Comparison of ENCODE assay signal across 10 mouse cellular contexts in the genomic region with DNA sequence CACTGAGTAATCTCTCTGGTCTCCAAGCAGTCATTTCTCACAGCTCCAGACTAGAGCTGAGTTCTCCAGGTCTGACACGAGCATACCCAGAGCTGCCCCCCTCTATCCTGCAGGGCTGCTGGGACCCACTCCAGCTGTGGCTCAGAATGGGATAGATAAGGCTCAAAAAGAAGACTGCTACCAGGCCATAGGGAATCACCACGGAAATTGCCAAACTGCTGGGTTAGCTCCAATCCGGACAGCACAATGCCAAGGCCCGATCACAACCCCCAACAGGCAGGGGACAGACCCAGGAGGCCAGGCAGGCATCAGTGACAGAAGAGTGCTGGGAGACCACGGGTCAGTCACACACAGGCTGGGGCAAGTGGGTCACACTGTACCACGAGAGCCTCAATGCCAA. TPM values are rescaled to one million over a fixed set of nuclear protein-coding genes. Genes with fewer than 3 reads are reported as not detected.
DNase-seq lines count a peak whose midpoint lies in the region; ATAC-seq lines count a peak whose summit lies in the region.
"Had no signal": no experiment of that assay in that cellular context is flagged by ENCODE, and none has a peak within 500 bp of the region (broad histone marks: within the 10 kb centered on the region; RNA-seq: fewer than 3 reads in every experiment).

No protein-coding gene starts in this region.

- no peak overlapping the region for H3K4me3 ChIP-seq in kidney, embryonic 15.5 days (replicated peaks)
- H3K4me3 ChIP-seq: left cerebral cortex, adult 2 months had no signal

- no peak overlapping the region for H3K9ac ChIP-seq in kidney, embryonic 15.5 days

- H3K27ac ChIP-seq in kidney, embryonic 15.5 days: 0 out of 2 replicates have a peak overlapping the region, but pooled peaks have one; percentile 14
- H3K27ac ChIP-seq: left cerebral cortex, adult 2 months had no signal

- H3K4me2 ChIP-seq in kidney, embryonic 15.5 days: no peak overlapping the region

- ATAC-seq in kidney, embryonic 15.5 days (replicated peaks; ENCODE audit: low FRiP score): no peak

- H3K36me3 ChIP-seq in kidney, embryonic 15.5 days: no peaks in the 10 kb centered on the region

- 58% methylated on average over 6 of the region's 6 CpGs for WGBS in kidney, embryonic 15.5 days

- H3K9me3 ChIP-seq in kidney, embryonic 15.5 days (replicated peaks): no peaks in the 10 kb centered on the region

- peaks cover 33% of the 10 kb centered on the region for H3K4me1 ChIP-seq in kidney, embryonic 15.5 days

- DNase-seq in adrenal gland, adult 2 months: peak; percentile 60
- DNase-seq in adrenal gland, adult 18-20 months (ENCODE audit: low spot score in 2 of 2): no peak
- no peak for DNase-seq in kidney, adult 18-20 months
- DNase-seq in ovary, postnatal 36 days (ENCODE audit: low spot score): peak; percentile 26
- DNase-seq in ovary, postnatal 14 days (ENCODE audit: low spot score): no peak
- no peak for DNase-seq in retina, embryonic 14.5 days (ENCODE audit: low spot score)
- DNase-seq in embryo, embryonic 10.5 days (ENCODE audit: low spot score): no peak
- DNase-seq: cerebellum, postnatal 36 days had no signal

- no peaks in the 10 kb centered on the region for H3K27me3 ChIP-seq in kidney, embryonic 15.5 days

RNA-seq across cellular contexts. Expression of a gene that starts 12.9 kb away (rescaled TPM):
- 10 to 100 TPM; 41.2 to 42.9 TPM for total RNA-seq in adrenal gland, adult 2 months (2021)
- 19.5 and 22.2 TPM in 2 replicates for polyA plus RNA-seq in adrenal gland, adult 2 months (2012; rRNA removed)
- 10 to 100 TPM; 46.7 to 47.4 TPM for total RNA-seq in adrenal gland, adult 18-20 months (2021)
- 7.5 and 7.8 TPM in 2 replicates for polyA plus RNA-seq in kidney, embryonic 15.5 days (2015; fragmentation: Nextera tagmentation; extraction: Ambion mirVana)

Comparison
In these comparisons a context has a peak if more than half of its experiments do, and no peak if none do; other contexts are left out.
1. DNase-seq: peak in adrenal gland, adult 2 months (single experiment) and ovary, postnatal 36 days (single experiment); none in adrenal gland, adult 18-20 months (0 of 2), kidney, adult 18-20 months (single experiment), ovary, postnatal 14 days (single experiment), retina, embryonic 14.5 days (single experiment) and embryo, embryonic 10.5 days (single experiment).